Mouse (Mus musculus): ENCODE results near the gene D130043K22Rik.

D130043K22Rik gene

DNA sequence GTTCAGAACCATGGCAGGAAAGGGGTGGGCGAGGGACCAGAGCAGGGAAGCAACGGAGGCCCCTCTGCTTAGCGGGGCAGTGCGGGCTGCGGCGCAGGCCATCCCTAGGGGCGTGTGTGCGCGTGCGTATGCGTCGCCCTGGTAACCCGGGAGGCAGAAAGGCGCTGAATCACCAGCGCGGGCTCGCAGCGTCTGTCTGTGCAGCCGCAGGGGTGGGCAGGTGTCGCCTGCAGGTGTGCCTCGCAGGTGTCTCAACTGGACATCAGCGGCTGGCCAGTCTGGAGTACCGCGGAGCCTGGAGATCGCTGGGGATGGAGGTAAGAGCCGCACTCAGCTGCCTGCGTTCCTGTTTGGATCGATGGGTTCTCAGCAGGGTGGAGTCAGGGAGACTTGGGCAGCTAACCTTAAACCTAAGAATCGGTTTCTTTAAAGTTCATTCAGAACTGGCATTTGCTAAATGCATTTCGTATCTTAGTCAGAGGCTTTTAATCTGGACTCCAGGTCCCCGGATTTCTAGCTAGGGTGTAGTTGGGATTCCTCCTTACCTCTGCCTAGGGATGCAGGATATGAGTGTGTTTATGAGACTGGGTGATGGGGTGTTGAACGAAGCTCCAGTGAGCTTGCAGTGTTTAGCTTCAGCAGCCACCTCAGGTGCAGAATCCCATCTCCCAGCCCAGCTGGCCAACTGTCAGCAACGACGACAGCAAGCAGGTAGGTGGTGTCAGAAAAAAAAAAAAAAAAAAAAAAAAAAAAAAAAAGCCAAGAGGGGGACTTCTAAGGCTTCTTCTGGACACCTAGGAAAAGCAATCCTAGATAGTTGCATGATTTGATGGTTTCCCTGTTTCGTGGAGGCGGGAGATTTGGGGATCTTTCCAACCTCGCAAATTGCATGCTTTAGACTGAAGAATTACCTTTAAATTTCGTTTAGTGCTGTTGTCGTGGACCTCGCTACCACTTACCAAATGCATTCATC is at the start of gene D130043K22Rik:
TSS of gene D130043K22Rik (plus strand) at position 153 of the 973 bp plus-strand sequence.
- DNase-seq (ENCODE audit: low spot score) = no peak

DNA sequence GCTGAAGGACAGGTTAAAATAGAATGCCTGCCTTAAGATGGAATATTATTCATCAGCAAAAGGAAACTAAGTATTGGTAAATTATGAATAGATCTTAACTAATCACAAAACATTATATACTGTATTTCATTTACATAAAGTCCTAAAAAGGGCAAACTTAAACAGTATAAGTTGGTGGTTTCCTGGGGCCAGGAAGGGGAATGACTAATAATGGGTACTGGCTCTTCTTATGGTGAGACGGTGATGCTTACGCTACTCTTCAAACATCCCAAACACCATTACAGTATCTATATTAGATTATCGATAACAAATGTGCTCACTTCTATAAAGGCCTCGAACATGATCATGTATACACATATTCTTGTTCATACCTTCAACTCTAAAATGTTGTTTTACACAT is 46.2 kb upstream of the D130043K22Rik start:
- DNase-seq (ENCODE audit: low spot score) = no peak

DNA sequence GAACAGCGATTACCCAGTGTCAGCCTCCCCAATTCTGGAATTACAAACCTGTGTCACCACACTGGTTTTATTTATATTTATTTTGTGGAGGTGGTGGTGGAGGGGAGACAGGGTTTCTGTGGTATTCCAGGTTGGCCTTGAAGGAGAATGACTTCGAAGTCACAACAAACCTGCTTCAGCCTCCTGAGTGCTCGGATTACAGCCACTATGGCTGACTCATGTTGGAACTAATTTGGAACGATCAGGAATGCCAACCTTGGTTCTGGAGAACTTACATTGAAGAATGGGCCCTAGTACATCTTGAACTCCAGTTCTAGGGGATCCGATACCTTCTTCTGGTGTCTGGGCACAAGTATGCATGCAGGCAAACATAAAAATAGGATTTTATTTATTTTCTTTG is 45.6 kb upstream of the D130043K22Rik start:
- no peak for DNase-seq (ENCODE audit: low spot score)

DNA sequence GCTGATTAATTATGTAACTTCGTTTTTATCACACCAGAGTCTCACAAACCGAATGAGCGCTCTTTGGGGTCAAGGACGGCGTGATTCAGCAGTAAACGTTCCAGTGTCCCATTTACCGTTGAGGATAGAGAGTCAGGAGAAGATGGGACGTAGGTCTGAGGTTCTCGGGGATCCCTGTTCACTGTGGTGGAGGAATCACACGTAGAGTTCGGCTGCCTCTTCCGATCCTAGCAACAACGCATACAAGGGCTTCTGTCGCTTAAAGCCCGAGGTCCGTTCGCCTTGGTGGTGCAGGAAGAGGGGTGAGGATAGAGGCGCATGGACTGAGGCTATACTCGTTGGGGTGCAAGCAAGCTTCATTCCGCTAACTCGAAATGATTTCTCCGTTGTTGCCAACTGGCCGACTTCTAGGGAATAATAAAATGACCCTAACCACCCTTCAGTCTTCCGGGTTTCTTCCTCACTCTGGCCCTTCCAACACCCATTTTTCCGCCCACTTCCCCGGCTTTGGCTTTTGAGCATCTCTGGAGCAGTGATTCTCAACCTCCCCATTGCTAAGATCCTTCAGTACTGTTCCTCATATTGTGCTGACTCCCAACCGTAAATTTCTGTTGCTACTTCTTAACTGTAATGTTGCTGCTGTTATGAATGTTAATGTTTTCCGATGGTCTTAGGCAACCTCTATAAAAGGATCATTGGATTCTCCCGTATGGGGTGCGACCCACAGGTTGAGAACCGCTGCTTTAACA is 44.8 kb upstream of the D130043K22Rik start:
- peak; percentile 38 for DNase-seq (ENCODE audit: low spot score)

DNA sequence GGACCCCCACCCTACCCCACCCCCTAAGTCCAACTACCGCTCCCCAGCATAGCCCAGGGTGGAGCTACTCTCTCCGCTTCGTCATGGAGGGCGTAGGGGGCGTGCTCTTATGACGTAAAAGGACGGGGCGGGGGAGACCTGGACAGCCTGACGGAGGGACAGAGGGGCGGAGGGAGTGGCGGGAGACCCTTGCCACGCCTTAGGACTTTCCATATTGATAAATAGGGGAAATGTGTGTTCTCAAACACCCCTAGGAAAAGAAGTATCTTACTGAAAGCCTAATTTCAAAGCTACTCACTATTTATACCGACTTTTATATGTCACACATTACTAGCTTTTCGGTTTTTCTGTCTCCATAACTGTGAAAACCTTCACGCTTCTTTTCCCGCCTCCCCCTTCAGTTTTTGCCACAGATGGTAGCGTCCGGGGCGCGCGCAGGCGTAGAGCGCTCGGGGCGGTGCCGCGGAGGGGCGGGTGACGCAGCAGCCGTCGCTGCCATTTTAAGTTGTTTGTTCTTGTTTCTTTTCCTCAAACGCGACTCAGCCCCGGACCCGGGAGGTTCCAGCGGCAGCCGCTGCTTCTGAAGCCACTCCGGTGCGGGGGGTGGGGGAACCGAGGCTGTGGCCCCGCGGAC is 44.1 kb upstream of the D130043K22Rik start:
- DNase-seq (ENCODE audit: low spot score) = peak; percentile 94

DNA sequence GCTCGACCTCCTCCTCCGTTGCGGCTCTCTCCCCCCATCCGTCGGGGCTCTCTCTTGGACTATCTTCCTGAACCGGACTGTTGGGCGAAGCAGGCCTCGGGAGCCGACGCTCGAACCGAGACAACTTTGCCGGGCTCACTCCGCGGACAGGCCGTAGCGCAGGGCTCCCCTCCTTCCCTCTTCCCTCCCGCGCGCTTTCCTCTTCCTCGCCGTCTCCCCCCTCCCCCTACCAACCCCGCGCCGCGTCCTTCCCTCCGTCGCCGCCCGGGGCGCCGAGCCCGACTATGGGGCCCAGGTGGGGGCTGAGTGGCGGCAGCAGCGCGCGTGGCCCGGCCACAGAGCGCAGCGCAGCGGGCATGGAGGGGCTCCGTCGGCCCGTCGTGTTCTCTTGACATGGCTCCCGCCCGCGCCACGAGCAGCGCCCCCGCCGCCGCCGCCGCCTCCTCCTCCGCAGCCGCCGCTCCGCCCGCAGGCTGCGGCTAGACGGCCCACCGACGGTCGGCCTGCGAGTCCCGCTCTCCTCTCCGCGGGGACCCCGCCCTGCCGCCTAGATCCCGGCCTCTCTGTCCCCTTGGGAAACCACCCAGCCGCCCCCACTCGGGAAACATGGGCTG is 43.5 kb upstream of the D130043K22Rik start, which contains the start of gene BC005537:
TSS of gene BC005537 (plus strand) at position 350 of the 614 bp plus-strand sequence.
- DNase-seq (ENCODE audit: low spot score) = peak; percentile 61

- peak; percentile 46 for DNase-seq (ENCODE audit: low spot score)
Measured at GRCm38 (mm10) chr13:24802131-24802691, 42.7 kb upstream of the D130043K22Rik start.

DNA sequence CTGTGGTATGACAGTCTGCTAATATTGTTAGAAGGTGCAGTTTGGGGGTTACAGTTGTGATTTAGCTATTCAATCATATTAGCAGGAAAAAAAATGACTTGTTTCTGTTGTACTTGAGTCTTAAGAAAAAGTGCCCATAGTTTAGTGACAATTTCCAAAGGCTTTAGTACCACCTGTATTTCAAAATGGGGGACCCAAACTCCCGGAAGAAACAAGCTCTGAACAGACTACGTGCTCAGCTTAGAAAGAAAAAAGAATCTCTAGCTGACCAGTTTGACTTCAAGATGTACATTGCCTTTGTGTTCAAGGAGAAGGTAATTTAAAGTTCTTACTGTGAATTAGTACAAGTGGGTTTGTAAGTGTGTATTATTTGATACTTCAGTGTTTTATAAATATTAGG is 41.7 kb upstream of the D130043K22Rik start:
- DNase-seq (ENCODE audit: low spot score) = no peak

DNA sequence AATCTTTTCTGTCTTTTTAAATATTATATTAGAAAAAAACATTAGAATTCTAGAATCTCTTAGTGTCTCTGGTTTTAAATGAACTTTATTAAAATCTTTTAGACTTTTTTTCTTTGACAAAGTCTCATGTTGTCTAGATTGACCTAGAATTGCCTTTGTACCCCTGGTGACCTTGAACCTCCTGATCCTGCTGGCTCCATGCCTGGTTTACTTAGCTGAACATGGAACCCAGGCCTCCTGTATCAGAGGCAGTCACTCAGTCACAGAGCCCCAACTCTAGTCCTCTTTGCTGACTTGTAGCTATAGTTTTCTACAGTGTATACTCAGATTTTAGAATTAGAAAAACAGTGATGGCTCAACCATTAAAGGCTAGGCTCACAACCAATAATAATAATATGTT is 38.9 kb upstream of the D130043K22Rik start:
- DNase-seq (ENCODE audit: low spot score) = no peak

- no peak for DNase-seq (ENCODE audit: low spot score)
Measured at GRCm38 (mm10) chr13:24812521-24812920, 32.4 kb upstream of the D130043K22Rik start.

DNA sequence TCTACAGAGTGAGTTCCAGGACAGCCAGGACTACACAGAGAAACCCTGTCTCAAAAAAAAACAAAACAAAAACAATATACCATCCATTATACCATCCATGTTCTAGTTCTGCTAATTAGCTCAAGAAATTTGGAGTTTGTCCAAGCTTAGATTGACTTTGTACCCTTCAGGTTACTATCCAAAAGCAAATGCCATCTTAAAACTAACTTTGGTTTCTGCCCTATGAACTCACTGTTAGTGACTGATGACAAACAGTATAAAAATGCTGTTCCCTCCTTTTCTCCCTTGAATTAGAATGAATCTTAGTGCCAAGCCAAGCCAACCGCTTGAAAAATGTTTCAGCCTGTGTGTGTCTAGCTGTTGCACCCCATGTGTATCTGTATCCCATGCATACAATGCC is 30.3 kb upstream of the D130043K22Rik start:
- no peak for DNase-seq (ENCODE audit: low spot score)

- DNase-seq (ENCODE audit: low spot score) = no peak
Measured at GRCm38 (mm10) chr13:24816125-24817092, 28.5 kb upstream of the D130043K22Rik start.

DNA sequence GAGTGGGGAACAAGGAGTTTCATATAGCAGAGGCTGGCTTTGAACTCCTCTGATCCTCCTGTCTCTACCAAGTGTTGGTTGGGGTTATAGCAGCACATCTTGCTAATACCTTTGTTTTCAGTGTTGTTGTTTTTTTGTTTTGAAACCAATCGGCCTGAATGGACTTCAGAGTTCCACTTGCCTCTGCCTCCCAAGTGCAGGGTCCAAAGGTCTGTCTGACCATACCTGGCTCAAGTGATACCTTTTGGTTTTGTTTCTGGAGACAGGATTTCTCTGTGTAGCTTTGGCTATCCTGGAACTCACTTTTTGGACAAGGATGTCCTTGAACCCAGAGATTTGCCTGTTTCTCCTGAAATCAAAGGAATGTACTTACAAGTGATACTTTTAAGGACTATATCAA is 25.0 kb upstream of the D130043K22Rik start:
- no peak for DNase-seq (ENCODE audit: low spot score)

DNA sequence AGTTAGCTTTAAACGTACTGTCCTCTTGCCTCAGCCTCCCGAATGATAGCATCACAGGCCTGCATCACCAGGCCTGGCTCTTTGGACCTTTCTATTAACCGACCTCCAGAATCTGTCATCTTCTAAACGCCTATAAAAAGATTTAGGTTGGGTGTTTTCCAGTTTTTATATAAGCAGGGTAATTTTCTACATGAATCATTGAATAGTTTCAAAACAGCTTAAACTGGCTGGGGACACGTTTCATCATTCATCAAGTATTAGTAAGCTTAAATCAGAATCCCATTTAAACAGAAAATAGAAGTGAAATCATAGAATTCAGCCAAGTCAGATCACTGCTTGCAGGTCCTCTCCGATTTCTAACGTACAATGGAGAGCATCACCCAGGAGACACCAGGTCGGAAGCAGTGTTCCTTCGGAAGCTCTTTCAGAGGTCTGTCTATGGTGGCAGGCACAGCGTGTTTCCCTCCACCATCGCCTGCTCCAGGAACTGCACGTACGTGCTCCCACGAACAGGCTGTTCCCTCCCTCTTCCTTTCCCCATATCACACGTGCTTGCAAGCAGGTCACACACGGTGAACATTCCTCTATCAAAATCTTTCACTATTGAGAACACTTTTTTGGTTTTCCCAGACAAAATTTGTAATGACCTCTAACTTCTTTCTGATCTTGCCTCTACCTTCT is 22.1 kb upstream of the D130043K22Rik start:
- no peak for DNase-seq (ENCODE audit: low spot score)

- DNase-seq (ENCODE audit: low spot score) = no peak
Measured at GRCm38 (mm10) chr13:24824647-24825046, 20.3 kb upstream of the D130043K22Rik start.

GRCm38 (mm10) chr13:24825587-24825986 is 19.3 kb upstream of the D130043K22Rik start:
- DNase-seq (ENCODE audit: low spot score) = no peak

GRCm38 (mm10) chr13:24826116-24826515 is 18.8 kb upstream of the D130043K22Rik start:
- DNase-seq (ENCODE audit: low spot score) = no peak

DNA sequence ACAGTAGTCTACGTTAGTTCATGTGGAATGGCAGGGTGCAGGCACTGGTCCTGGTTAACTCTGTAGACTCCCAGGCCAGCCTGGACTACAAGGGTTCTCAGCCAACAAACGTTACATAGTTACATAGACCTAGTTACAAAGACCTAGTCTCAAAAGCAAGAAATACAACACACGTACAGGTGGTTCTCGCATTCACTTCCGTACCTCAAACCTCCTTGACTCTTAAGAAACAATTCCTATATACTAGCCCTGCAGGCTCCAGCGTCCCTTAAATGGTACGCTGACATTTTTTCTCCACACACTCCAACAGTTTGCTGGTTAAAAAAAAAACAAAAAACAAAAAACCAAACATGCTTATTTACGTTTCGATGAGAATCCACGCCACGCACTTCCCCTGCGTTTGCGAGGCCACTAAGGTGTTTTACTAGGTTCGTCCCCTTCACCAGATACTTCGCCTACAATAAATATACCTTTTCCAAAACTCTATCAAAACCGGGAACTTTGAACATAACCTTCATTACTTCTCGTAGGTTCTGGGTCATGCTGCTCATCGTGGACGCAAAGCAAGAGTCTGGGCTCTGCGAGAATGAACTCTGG is 14.1 kb upstream of the D130043K22Rik start:
- DNase-seq (ENCODE audit: low spot score) = no peak

All from MN1 (cell line).